8 mouse cellular contexts compared by ENCODE assay signal in genomic region chr2:90667388-90668265, GRCm38 (mm10). TPM values are rescaled to one million over a fixed set of nuclear protein-coding genes. Genes with fewer than 3 reads are reported as not detected.
DNase-seq lines count a peak whose midpoint lies in the region; ATAC-seq and TF ChIP-seq lines count a peak whose summit lies in the region.

No protein-coding gene starts in this region.

- H3K9me3 ChIP-seq in heart, embryonic 11.5 days (replicated peaks; ENCODE audit: control insufficient read depth, low read length): no peaks in the 10 kb centered on the region
- H3K9me3 ChIP-seq in heart, embryonic 15.5 days (replicated peaks): 0 out of 2 replicates have a peak, but pooled peaks cover 4% of the 10 kb centered on the region

- no peaks in the 10 kb centered on the region for H3K36me3 ChIP-seq in heart, embryonic 11.5 days (ENCODE audit: control insufficient read depth, insufficient read depth, low read length)
- no peaks in the 10 kb centered on the region for H3K36me3 ChIP-seq in heart, embryonic 15.5 days
- no peaks in the 10 kb centered on the region for H3K36me3 ChIP-seq in myocyte (ENCODE audit: control insufficient read depth, insufficient read depth)

- no peak for TF ChIP-seq CTCF in brain, embryonic 14.5 days (IDR thresholded peaks at IDR 0.05; ENCODE audit: borderline replicate concordance, extremely low read depth, insufficient read depth, insufficient read length)

- H3K4me1 ChIP-seq in heart, embryonic 11.5 days (ENCODE audit: control insufficient read depth, insufficient read depth, low read length): peaks cover 7% of the 10 kb centered on the region; the same call in 1 of the 2 replicates
- peaks cover 10% of the 10 kb centered on the region; the same call in 1 of the 2 replicates for H3K4me1 ChIP-seq in heart, embryonic 15.5 days (replicated peaks)

- 0 out of 2 replicates have a peak overlapping the region, but pooled peaks have one; percentile 7 for H3K27ac ChIP-seq in heart, embryonic 11.5 days (ENCODE audit: low read depth, low read length)
- no peak overlapping the region for H3K27ac ChIP-seq in heart, embryonic 15.5 days

- ATAC-seq in heart, embryonic 11.5 days (replicated peaks; ENCODE audit: insufficient number of reproducible peaks, low FRiP score, low TSS enrichment): no peak; the same call in 1 of the 2 replicates
- ATAC-seq in heart, embryonic 15.5 days (replicated peaks; ENCODE audit: insufficient number of reproducible peaks, insufficient read depth, low FRiP score, low read depth): no peak; the same call in 1 of the 2 replicates

- TF ChIP-seq POLR2A in brain, embryonic 14.5 days (IDR thresholded peaks at IDR 0.05; ENCODE audit: borderline replicate concordance, extremely low read depth, insufficient read depth, insufficient read length, poor library complexity, severe bottlenecking): no peak
- no peak for TF ChIP-seq POLR2A in myocyte (IDR thresholded peaks at IDR 0.05; ENCODE audit: insufficient read length, low read depth)

- peak overlapping the region; percentile 33 for H3K4me2 ChIP-seq in heart, embryonic 11.5 days
- peak overlapping the region; percentile 43 for H3K4me2 ChIP-seq in heart, embryonic 15.5 days
- peak overlapping the region; percentile 78 for H3K4me2 ChIP-seq in myocyte (ENCODE audit: low read depth)

- DNase-seq in heart, postnatal 4 days: no peak
- DNase-seq in brain, embryonic 14.5 days (ENCODE audit: low read depth): peak; percentile 30
- peak; percentile 70 to 84 for DNase-seq in kidney, postnatal 36 days
- DNase-seq in urinary bladder, adult 2 months (ENCODE audit: low spot score): no peak
- DNase-seq in adrenal gland, postnatal 4 days (ENCODE audit: low spot score in 2 of 2): no peak

- WGBS in heart, embryonic 11.5 days (ENCODE audit: insufficient replicate concordance): 31% methylated on average over 21 of the region's 21 CpGs
- 26% methylated on average over 21 of the region's 21 CpGs for WGBS in heart, embryonic 15.5 days

- no peaks in the 10 kb centered on the region for H3K27me3 ChIP-seq in heart, embryonic 11.5 days (ENCODE audit: control insufficient read depth, insufficient read depth, low read length)
- no peaks in the 10 kb centered on the region for H3K27me3 ChIP-seq in heart, embryonic 15.5 days
- no peaks in the 10 kb centered on the region for H3K27me3 ChIP-seq in myocyte (ENCODE audit: control insufficient read depth, insufficient read depth, insufficient read length)

- no peak overlapping the region for H3K4me3 ChIP-seq in heart, embryonic 11.5 days (ENCODE audit: low read depth, low read length)
- H3K4me3 ChIP-seq in heart, embryonic 15.5 days: 0 out of 2 replicates have a peak overlapping the region, but pooled peaks have one; percentile 4
- H3K4me3 ChIP-seq in myocyte: no peak overlapping the region

- H3K9ac ChIP-seq in heart, embryonic 11.5 days (ENCODE audit: low read depth, low read length): peak overlapping the region; percentile 11; the same call in 1 of the 2 replicates
- no peak overlapping the region for H3K9ac ChIP-seq in heart, embryonic 15.5 days

- H3K79me2 ChIP-seq in myocyte (ENCODE audit: control insufficient read depth, insufficient read depth): no peaks in the 10 kb centered on the region

- no peak overlapping the region for H3ac ChIP-seq in myocyte (ENCODE audit: control insufficient read depth, insufficient read length)

TF ChIP-seq in myocyte, 11 proteins besides CTCF, POLR2A, EP300 and RAD21:
- no peak for TF ChIP-seq MYOG (IDR thresholded peaks at IDR 0.05; ENCODE audit: control insufficient read depth in 1 of 3, insufficient read depth in 1 of 3, insufficient read length in 2 of 3, low read depth in 2 of 3)
- TF ChIP-seq MYOD1 (IDR thresholded peaks at IDR 0.05; ENCODE audit: control insufficient read depth in 1 of 3, insufficient read length in 2 of 3, low read depth in 2 of 3): peak in 2 of 3 experiments; percentile 8 to 24

RNA-seq across cellular contexts. Expression of gene Nup160, which starts 9.4 kb away (rescaled TPM):
- 35.6 and 36.4 TPM in 2 replicates for polyA plus RNA-seq in heart, embryonic 11.5 days (2014; fragmentation: Nextera tagmentation; extraction: Ambion mirVana)
- total RNA-seq in heart, postnatal 4 days (2021): 10 to 100 TPM; 15.3 to 18.1 TPM
- polyA plus RNA-seq in brain, embryonic 14.5 days (2012; rRNA removed): 23.1 and 24.1 TPM in 2 replicates
- polyA plus RNA-seq in heart, embryonic 15.5 days (2015; fragmentation: Nextera tagmentation; extraction: Ambion mirVana): 16.2 and 24.8 TPM in 2 replicates
- polyA plus RNA-seq in myocyte (2012; fragmentation: generic; extraction: Trizol): 7.8 TPM
- polyA plus RNA-seq in urinary bladder, adult 2 months (2012; rRNA removed): 13.6 and 13.9 TPM in 2 replicates
- total RNA-seq in adrenal gland, postnatal 4 days (2021): 10 to 100 TPM; 29.4 to 30.9 TPM

Comparison
In these comparisons a context has a peak if more than half of its experiments do, and no peak if none do; other contexts are left out.
1. DNase-seq: peak in brain, embryonic 14.5 days (single experiment) and kidney, postnatal 36 days (2 of 2); none in heart, postnatal 4 days (single experiment), urinary bladder, adult 2 months (single experiment) and adrenal gland, postnatal 4 days (0 of 2).
2. Peak in every context shown above with its lines, with median percentiles within 50 percentile points of each other: H3K4me2 ChIP-seq.